Mouse (Mus musculus) liver, embryonic 15.5 days (tissue): ENCODE measurements around the gene 5730522E02Rik. TPM values are rescaled to one million over a fixed set of nuclear protein-coding genes. Genes with fewer than 3 reads are reported as not detected.

ENCODE experiments used
- ATAC-seq: fragments of 200-750 bp; cut with Nextera tagmentation; 2 replicates; pipeline ENCODE4 v1.8.0; 2017; ENCODE audit warnings: moderate number of reproducible peaks, mild to moderate bottlenecking, moderate library complexity; ENCODE audit not compliant: insufficient read depth
- H3K27ac ChIP-seq: fragments of 300-500 bp; sonication (generic); replicated peaks from 2 replicates; pipeline ENCODE4 v1.5.1; 2015; ENCODE audit warnings: mild to moderate bottlenecking, inconsistent platforms
- H3K27me3 ChIP-seq: fragments of 300-500 bp; sonication (generic); 2 replicates; pipeline ENCODE4 v1.6.1; 2015; ENCODE audit warnings: mild to moderate bottlenecking, inconsistent platforms
- H3K36me3 ChIP-seq: fragments of 300-500 bp; sonication (generic); replicated peaks from 2 replicates; pipeline ENCODE4 v1.6.1; 2015; ENCODE audit warnings: moderate library complexity, mild to moderate bottlenecking, inconsistent platforms
- H3K4me1 ChIP-seq: fragments of 300-500 bp; sonication (generic); replicated peaks from 2 replicates; pipeline ENCODE4 v1.6.1; 2015; ENCODE audit warnings: inconsistent platforms
- H3K4me2 ChIP-seq: fragments of 300-500 bp; sonication (generic); 2 replicates; pipeline ENCODE4 v1.6.1; 2015; ENCODE audit warnings: moderate library complexity, mild to moderate bottlenecking, inconsistent platforms
- H3K4me3 ChIP-seq: fragments of 300-500 bp; sonication (generic); replicated peaks from 2 replicates; pipeline ENCODE4 v1.5.1; 2015; ENCODE audit warnings: mild to moderate bottlenecking, inconsistent platforms
- H3K9ac ChIP-seq: fragments of 300-500 bp; sonication (generic); 2 replicates; pipeline ENCODE4 v1.6.1; 2015; ENCODE audit warnings: moderate library complexity, mild to moderate bottlenecking, inconsistent platforms
- H3K9me3 ChIP-seq: fragments of 300-500 bp; sonication (generic); replicated peaks from 2 replicates; pipeline ENCODE4 v1.6.1; 2016; ENCODE audit warnings: inconsistent platforms
- WGBS: fragments of 180-500 bp; shearing (Covaris S2); methylation state at CpG from one replicate; pipeline ENCODE4 v1.1.7; 2015; ENCODE audit warnings: mixed read lengths; ENCODE audit not compliant: insufficient replicate concordance; 5-methylcytosine and 5-hydroxymethylcytosine counted together
- polyA plus RNA-seq: library from polyadenylated mRNA; unstranded; fragments of >200 nt; fragmentation: Nextera tagmentation; extraction: Ambion mirVana; gene quantifications from 2 replicates; pipeline ENCODE4 v1.2.1, GENCODE M21; 2015

5730522E02Rik gene
- polyA plus RNA-seq, 1 experiment from 2014 or later = 0.26 TPM

- H3K36me3 ChIP-seq = no peaks in the 10 kb centered on the region
- H3K4me2 ChIP-seq = no peak overlapping the region
- H3K9me3 ChIP-seq = no peaks in the 10 kb centered on the region
- no peak overlapping the region for H3K4me3 ChIP-seq
- WGBS = 57% methylated on average over 3 of the region's 3 CpGs
- no peak overlapping the region for H3K27ac ChIP-seq
- H3K4me1 ChIP-seq = no peaks in the 10 kb centered on the region
- H3K27me3 ChIP-seq = no peaks in the 10 kb centered on the region
- ATAC-seq = no peak
- H3K9ac ChIP-seq = no peak overlapping the region
These were observed 23.2 kb downstream of the 5730522E02Rik start for GRCm38 (mm10) chr11:26187231-26187967.

GRCm38 (mm10) chr11:26170572-26170971 lies 40.0 kb downstream of the 5730522E02Rik start:
- H3K27me3 ChIP-seq = no peaks in the 10 kb centered on the region
- no peaks in the 10 kb centered on the region for H3K4me1 ChIP-seq
- WGBS = 55% methylated on average over 2 of the region's 2 CpGs

GRCm38 (mm10) chr11:26167609-26167971 lies 43.0 kb downstream of the 5730522E02Rik start:
- WGBS = 73% methylated on average over 7 of the region's 7 CpGs
- Histone ChIP-seq H3K27me3 (no peaks in the 10 kb centered on the region), H3K36me3 (no peaks in the 10 kb centered on the region), H3K9me3 (no peaks in the 10 kb centered on the region), H3K4me3 (no peak overlapping the region), H3K9ac (no peak overlapping the region), H3K4me2 (no peak overlapping the region), H3K27ac (no peak overlapping the region), H3K4me1 (no peaks in the 10 kb centered on the region)
- ATAC-seq = no peak

More at GRCm38 (mm10) chr11:26170572-26170971, 40.0 kb downstream of the 5730522E02Rik start:
- ATAC-seq = no peak
- no peak overlapping the region for H3K4me3 ChIP-seq
- no peak overlapping the region for H3K4me2 ChIP-seq
- no peak overlapping the region for H3K9ac ChIP-seq
- no peaks in the 10 kb centered on the region for H3K36me3 ChIP-seq
- no peak overlapping the region for H3K27ac ChIP-seq
- H3K9me3 ChIP-seq = no peaks in the 10 kb centered on the region

DNA sequence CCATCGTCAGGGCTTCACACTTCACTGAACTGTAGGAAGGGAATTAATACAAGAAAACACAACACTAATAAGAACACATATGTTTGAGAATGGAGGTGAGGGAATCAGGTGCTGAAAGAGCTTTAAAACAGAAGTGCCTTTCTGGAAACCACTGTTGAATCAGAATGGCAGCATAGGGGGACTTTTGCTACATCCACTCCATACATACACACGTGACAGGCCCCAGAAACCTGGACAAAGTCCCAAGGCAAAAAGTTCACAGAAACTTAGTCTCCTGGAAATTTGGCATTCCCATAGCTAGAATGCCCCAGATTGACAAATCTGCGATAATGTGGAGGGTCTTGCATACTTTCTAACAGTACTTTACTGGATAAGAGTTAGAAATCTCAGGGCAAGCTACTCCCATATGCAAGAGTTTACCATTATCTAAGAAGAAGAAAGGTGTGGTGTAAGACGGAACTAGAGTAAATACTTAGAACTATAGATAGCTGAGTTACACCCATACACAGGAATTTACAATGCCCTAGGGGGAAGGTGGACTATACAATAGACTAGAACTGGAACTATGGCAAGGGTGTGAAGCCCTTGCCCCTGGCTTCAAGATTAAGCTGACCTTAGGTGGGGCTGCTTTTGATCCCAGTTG lies 43.5 kb downstream of the 5730522E02Rik start:
- H3K9me3 ChIP-seq = no peaks in the 10 kb centered on the region
- 55% methylated on average over 4 of the region's 4 CpGs for WGBS
- H3K4me2 ChIP-seq = no peak overlapping the region
- no peaks in the 10 kb centered on the region for H3K27me3 ChIP-seq
- no peak overlapping the region for H3K9ac ChIP-seq
- H3K4me3 ChIP-seq = no peak overlapping the region
- no peaks in the 10 kb centered on the region for H3K4me1 ChIP-seq
- H3K36me3 ChIP-seq = no peaks in the 10 kb centered on the region
- no peak for ATAC-seq
- no peak overlapping the region for H3K27ac ChIP-seq

DNA sequence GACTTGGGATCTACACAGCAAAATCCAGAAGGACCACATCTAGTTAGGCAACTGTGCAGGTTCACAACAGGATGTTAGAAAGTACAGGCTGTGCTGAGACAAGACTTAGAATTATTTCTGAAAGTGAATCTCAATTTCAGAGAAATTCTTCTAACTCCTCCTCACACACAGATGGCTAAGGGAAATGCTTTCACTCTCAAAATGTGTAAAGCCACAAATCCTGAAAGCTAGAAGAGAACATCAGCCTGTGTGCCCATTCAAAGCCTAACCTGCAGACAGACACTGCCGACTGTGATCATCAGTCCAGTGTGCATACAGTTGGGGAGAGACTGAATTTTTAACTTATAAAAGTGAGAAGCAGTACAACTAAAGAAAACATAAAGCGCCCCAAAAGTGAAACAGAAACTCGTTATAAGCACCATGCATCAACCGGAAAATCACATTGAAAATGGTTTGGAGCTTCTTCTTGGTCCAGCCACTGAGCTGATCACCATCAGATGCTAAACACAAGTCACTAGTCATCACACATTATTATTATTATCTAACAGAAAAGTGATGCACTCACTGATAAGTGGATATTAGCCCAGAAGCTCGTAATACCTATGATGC lies 45.8 kb downstream of the 5730522E02Rik start:
- H3K4me2 ChIP-seq = no peak overlapping the region
- no peak for ATAC-seq
- no peaks in the 10 kb centered on the region for H3K9me3 ChIP-seq
- H3K27me3 ChIP-seq = no peaks in the 10 kb centered on the region
- no peak overlapping the region for H3K4me3 ChIP-seq
- H3K27ac ChIP-seq = no peak overlapping the region
- no peak overlapping the region for H3K9ac ChIP-seq
- no peaks in the 10 kb centered on the region for H3K4me1 ChIP-seq
- WGBS = 58% methylated on average over 5 of the region's 5 CpGs
- H3K36me3 ChIP-seq = no peaks in the 10 kb centered on the region

DNA sequence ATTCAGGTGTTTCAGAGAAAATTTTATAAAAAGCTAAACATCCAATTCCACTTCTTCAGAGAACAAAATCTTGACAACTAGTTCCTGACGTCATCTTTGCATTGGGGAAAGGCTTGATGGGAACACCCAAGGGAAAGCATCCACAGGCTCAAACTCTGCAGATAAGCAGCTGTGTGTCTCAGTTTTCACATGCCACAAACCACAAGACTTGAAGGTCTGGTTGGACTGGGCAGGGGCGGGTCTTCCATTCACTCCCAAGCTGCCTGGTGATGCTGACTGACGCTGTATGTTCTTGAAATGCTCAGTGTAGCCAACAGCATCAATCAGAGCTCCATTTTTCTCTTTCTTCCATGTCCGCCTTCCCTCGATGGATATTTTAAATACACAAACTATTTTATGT lies 49.2 kb downstream of the 5730522E02Rik start:
- H3K9ac ChIP-seq = no peak overlapping the region
- H3K9me3 ChIP-seq = no peaks in the 10 kb centered on the region
- ATAC-seq = no peak
- 32% methylated on average over 5 of the region's 5 CpGs for WGBS
- no peak overlapping the region for H3K4me2 ChIP-seq
- H3K4me3 ChIP-seq = no peak overlapping the region
- H3K27ac ChIP-seq = no peak overlapping the region
- H3K36me3 ChIP-seq = no peaks in the 10 kb centered on the region
- H3K4me1 ChIP-seq = no peaks in the 10 kb centered on the region
- H3K27me3 ChIP-seq = no peaks in the 10 kb centered on the region

- no peaks in the 10 kb centered on the region for H3K4me1 ChIP-seq
- H3K36me3 ChIP-seq = no peaks in the 10 kb centered on the region
- H3K9ac ChIP-seq = no peak overlapping the region
- H3K9me3 ChIP-seq = no peaks in the 10 kb centered on the region
- H3K27ac ChIP-seq = no peak overlapping the region
- no peaks in the 10 kb centered on the region for H3K27me3 ChIP-seq
- no peak for ATAC-seq
- H3K4me3 ChIP-seq = no peak overlapping the region
- 57% methylated on average over 3 of the region's 3 CpGs for WGBS
- H3K4me2 ChIP-seq = no peak overlapping the region
These were observed 51.5 kb downstream of the 5730522E02Rik start for GRCm38 (mm10) chr11:26159033-26159432.

GRCm38 (mm10) chr11:26140024-26140423 lies 70.5 kb downstream of the 5730522E02Rik start:
- no peaks in the 10 kb centered on the region for H3K27me3 ChIP-seq
- no peak overlapping the region for H3K4me3 ChIP-seq
- no peak overlapping the region for H3K27ac ChIP-seq
- WGBS = 48% methylated on average over 3 of the region's 3 CpGs
- H3K36me3 ChIP-seq = no peaks in the 10 kb centered on the region
- no peak overlapping the region for H3K9ac ChIP-seq
- no peaks in the 10 kb centered on the region for H3K9me3 ChIP-seq
- no peaks in the 10 kb centered on the region for H3K4me1 ChIP-seq
- no peak for ATAC-seq
- no peak overlapping the region for H3K4me2 ChIP-seq

DNA sequence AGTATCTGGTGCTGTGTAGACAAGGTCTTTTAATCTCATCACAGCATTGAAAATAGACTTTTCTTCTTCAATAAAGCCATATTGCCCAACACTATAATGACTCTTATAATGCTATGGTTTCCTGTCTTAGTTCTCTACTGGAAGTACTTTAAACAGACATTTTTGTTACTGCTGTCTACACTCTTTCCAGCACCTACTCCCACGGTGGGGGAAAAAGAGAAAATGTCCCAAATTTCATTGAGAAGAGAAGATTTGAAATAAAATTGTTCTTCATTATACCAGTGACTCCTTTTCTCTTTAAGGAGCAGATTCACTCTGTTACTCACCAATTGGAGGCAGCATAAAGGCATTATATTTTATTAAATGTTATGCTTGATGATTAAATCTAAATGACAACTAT lies 72.5 kb downstream of the 5730522E02Rik start:
- Histone ChIP-seq H3K36me3 (no peaks in the 10 kb centered on the region), H3K27ac (no peak overlapping the region), H3K4me2 (no peak overlapping the region), H3K4me1 (no peaks in the 10 kb centered on the region), H3K4me3 (no peak overlapping the region), H3K27me3 (no peaks in the 10 kb centered on the region), H3K9ac (no peak overlapping the region), H3K9me3 (no peaks in the 10 kb centered on the region)
- ATAC-seq = no peak
- WGBS = 40% methylated on average over 1 of the region's 1 CpGs

GRCm38 (mm10) chr11:26130911-26131310 lies 79.7 kb downstream of the 5730522E02Rik start:
- no peaks in the 10 kb centered on the region for H3K9me3 ChIP-seq
- no peaks in the 10 kb centered on the region for H3K27me3 ChIP-seq
- H3K4me2 ChIP-seq = no peak overlapping the region
- no peaks in the 10 kb centered on the region for H3K4me1 ChIP-seq
- H3K36me3 ChIP-seq = no peaks in the 10 kb centered on the region
- no peak overlapping the region for H3K27ac ChIP-seq
- ATAC-seq = no peak
- no peak overlapping the region for H3K4me3 ChIP-seq
- 59% methylated on average over 11 of the region's 11 CpGs for WGBS
- no peak overlapping the region for H3K9ac ChIP-seq

- Histone ChIP-seq H3K27ac (no peak overlapping the region), H3K9ac (no peak overlapping the region), H3K4me2 (no peak overlapping the region), H3K4me3 (no peak overlapping the region), H3K36me3 (no peaks in the 10 kb centered on the region), H3K9me3 (no peaks in the 10 kb centered on the region), H3K4me1 (no peaks in the 10 kb centered on the region), H3K27me3 (no peaks in the 10 kb centered on the region)
- ATAC-seq = no peak
- WGBS = 37% methylated on average over 2 of the region's 2 CpGs
These were observed 81.5 kb downstream of the 5730522E02Rik start for GRCm38 (mm10) chr11:26129054-26129453.
